Mouse (Mus musculus): ENCODE data around the gene Arl5a. TPM values are rescaled to one million over a fixed set of nuclear protein-coding genes. Genes with fewer than 3 reads are reported as not detected.

The Arl5a gene
- polyA plus RNA-seq, 1 experiment: 8.8 TPM

GRCm38 (mm10) chr2:52369622-52370021 is 55.1 kb downstream of the Arl5a start:
- no peaks in the 10 kb centered on the region for H3K36me3 ChIP-seq (ENCODE audit: control insufficient read depth, insufficient read depth)
- H3K79me2 ChIP-seq (ENCODE audit: control insufficient read depth, insufficient read depth): no peaks in the 10 kb centered on the region
- no peaks in the 10 kb centered on the region for H3K79me3 ChIP-seq (ENCODE audit: low read depth)
- no peak overlapping the region for H3ac ChIP-seq (ENCODE audit: control insufficient read depth, insufficient read length, low read depth)
- H3K27me3 ChIP-seq (ENCODE audit: control insufficient read depth, insufficient read depth, insufficient read length): no peaks in the 10 kb centered on the region
- TF ChIP-seq CEBPB (IDR thresholded peaks at IDR 0.05; ENCODE audit: low read depth) (no peak), USF1 (IDR thresholded peaks at IDR 0.05; ENCODE audit: low read depth) (no peak), FOSL1 (IDR thresholded peaks at IDR 0.05; ENCODE audit: insufficient read depth, low read length, poor library complexity, severe bottlenecking) (no peak), MYOD1 (IDR thresholded peaks at IDR 0.05; ENCODE audit: control insufficient read depth, insufficient read length, low read depth) (no peak), MAX (IDR thresholded peaks at IDR 0.05) (no peak)
- no peak overlapping the region for H3K4me3 ChIP-seq (ENCODE audit: insufficient read depth, poor library complexity, severe bottlenecking)

GRCm38 (mm10) chr2:52367665-52368064 is 57.0 kb downstream of the Arl5a start:
- H3K4me3 ChIP-seq (ENCODE audit: insufficient read depth, poor library complexity, severe bottlenecking): no peak overlapping the region
- H3K36me3 ChIP-seq (ENCODE audit: control insufficient read depth, insufficient read depth): no peaks in the 10 kb centered on the region
- H3K79me2 ChIP-seq (ENCODE audit: control insufficient read depth, insufficient read depth): no peaks in the 10 kb centered on the region
- H3K79me3 ChIP-seq (ENCODE audit: low read depth): no peaks in the 10 kb centered on the region
- H3ac ChIP-seq (ENCODE audit: control insufficient read depth, insufficient read length, low read depth): no peak overlapping the region
- TF ChIP-seq MYOG (IDR thresholded peaks at IDR 0.05; ENCODE audit: control insufficient read depth, extremely low read depth, insufficient read length) (no peak), CTCF (IDR thresholded peaks at IDR 0.05; ENCODE audit: control insufficient read depth, insufficient read depth, insufficient read length) (no peak), MAX (IDR thresholded peaks at IDR 0.05) (no peak), MYOD1 (IDR thresholded peaks at IDR 0.05; ENCODE audit: control insufficient read depth, insufficient read length, low read depth) (no peak), USF1 (IDR thresholded peaks at IDR 0.05; ENCODE audit: low read depth) (no peak), CEBPB (IDR thresholded peaks at IDR 0.05; ENCODE audit: low read depth) (no peak), FOSL1 (IDR thresholded peaks at IDR 0.05; ENCODE audit: insufficient read depth, low read length, poor library complexity, severe bottlenecking) (no peak)
- no peaks in the 10 kb centered on the region for H3K27me3 ChIP-seq (ENCODE audit: control insufficient read depth, insufficient read depth, insufficient read length)

- H3K27me3 ChIP-seq (ENCODE audit: control insufficient read depth, insufficient read depth, insufficient read length): no peaks in the 10 kb centered on the region
- H3K79me3 ChIP-seq (ENCODE audit: low read depth): no peaks in the 10 kb centered on the region
- TF ChIP-seq FOSL1 (IDR thresholded peaks at IDR 0.05; ENCODE audit: insufficient read depth, low read length, poor library complexity, severe bottlenecking): no peak
- no peak for TF ChIP-seq MYOD1 (IDR thresholded peaks at IDR 0.05; ENCODE audit: control insufficient read depth, insufficient read length, low read depth)
- no peak for TF ChIP-seq CTCF (IDR thresholded peaks at IDR 0.05; ENCODE audit: control insufficient read depth, insufficient read depth, insufficient read length)
- TF ChIP-seq CEBPB (IDR thresholded peaks at IDR 0.05; ENCODE audit: low read depth): no peak
- no peak for TF ChIP-seq MAX (IDR thresholded peaks at IDR 0.05)
- no peak for TF ChIP-seq MYOG (IDR thresholded peaks at IDR 0.05; ENCODE audit: control insufficient read depth, extremely low read depth, insufficient read length)
- TF ChIP-seq USF1 (IDR thresholded peaks at IDR 0.05; ENCODE audit: low read depth): no peak
- no peaks in the 10 kb centered on the region for H3K36me3 ChIP-seq (ENCODE audit: control insufficient read depth, insufficient read depth)
- H3K4me3 ChIP-seq (ENCODE audit: insufficient read depth, poor library complexity, severe bottlenecking): no peak overlapping the region
- H3ac ChIP-seq (ENCODE audit: control insufficient read depth, insufficient read length, low read depth): no peak overlapping the region
- H3K79me2 ChIP-seq (ENCODE audit: control insufficient read depth, insufficient read depth): no peaks in the 10 kb centered on the region
These were observed 57.5 kb downstream of the Arl5a start for GRCm38 (mm10) chr2:52367248-52367647.

- Histone ChIP-seq H3K4me3 (ENCODE audit: insufficient read depth, poor library complexity, severe bottlenecking) (no peak overlapping the region), H3K79me2 (ENCODE audit: control insufficient read depth, insufficient read depth) (no peaks in the 10 kb centered on the region), H3K27me3 (ENCODE audit: control insufficient read depth, insufficient read depth, insufficient read length) (no peaks in the 10 kb centered on the region), H3K36me3 (ENCODE audit: control insufficient read depth, insufficient read depth) (no peaks in the 10 kb centered on the region), H3ac (ENCODE audit: control insufficient read depth, insufficient read length, low read depth) (no peak overlapping the region), H3K79me3 (ENCODE audit: low read depth) (no peaks in the 10 kb centered on the region)
- TF ChIP-seq MYOG (IDR thresholded peaks at IDR 0.05; ENCODE audit: control insufficient read depth, extremely low read depth, insufficient read length) (no peak), MYOD1 (IDR thresholded peaks at IDR 0.05; ENCODE audit: control insufficient read depth, insufficient read length, low read depth) (no peak), USF1 (IDR thresholded peaks at IDR 0.05; ENCODE audit: low read depth) (no peak), CTCF (IDR thresholded peaks at IDR 0.05; ENCODE audit: control insufficient read depth, insufficient read depth, insufficient read length) (no peak), FOSL1 (IDR thresholded peaks at IDR 0.05; ENCODE audit: insufficient read depth, low read length, poor library complexity, severe bottlenecking) (no peak), CEBPB (IDR thresholded peaks at IDR 0.05; ENCODE audit: low read depth) (no peak), MAX (IDR thresholded peaks at IDR 0.05) (no peak)
These were observed 63.6 kb downstream of the Arl5a start for GRCm38 (mm10) chr2:52361086-52361485.

- no peak overlapping the region for H3ac ChIP-seq (ENCODE audit: control insufficient read depth, insufficient read length, low read depth)
- H3K79me2 ChIP-seq (ENCODE audit: control insufficient read depth, insufficient read depth): no peaks in the 10 kb centered on the region
- H3K27me3 ChIP-seq (ENCODE audit: control insufficient read depth, insufficient read depth, insufficient read length): no peaks in the 10 kb centered on the region
- no peaks in the 10 kb centered on the region for H3K79me3 ChIP-seq (ENCODE audit: low read depth)
- H3K36me3 ChIP-seq (ENCODE audit: control insufficient read depth, insufficient read depth): no peaks in the 10 kb centered on the region
- H3K4me3 ChIP-seq (ENCODE audit: insufficient read depth, poor library complexity, severe bottlenecking): no peak overlapping the region
- TF ChIP-seq CTCF (IDR thresholded peaks at IDR 0.05; ENCODE audit: control insufficient read depth, insufficient read depth, insufficient read length): no peak
- no peak for TF ChIP-seq CEBPB (IDR thresholded peaks at IDR 0.05; ENCODE audit: low read depth)
- no peak for TF ChIP-seq FOSL1 (IDR thresholded peaks at IDR 0.05; ENCODE audit: insufficient read depth, low read length, poor library complexity, severe bottlenecking)
- TF ChIP-seq MAX (IDR thresholded peaks at IDR 0.05): no peak
- TF ChIP-seq MYOD1 (IDR thresholded peaks at IDR 0.05; ENCODE audit: control insufficient read depth, insufficient read length, low read depth): no peak
- TF ChIP-seq USF1 (IDR thresholded peaks at IDR 0.05; ENCODE audit: low read depth): no peak
- no peak for TF ChIP-seq MYOG (IDR thresholded peaks at IDR 0.05; ENCODE audit: control insufficient read depth, extremely low read depth, insufficient read length)
These were observed 65.0 kb downstream of the Arl5a start for GRCm38 (mm10) chr2:52359722-52360121.

- no peaks in the 10 kb centered on the region for H3K36me3 ChIP-seq (ENCODE audit: control insufficient read depth, insufficient read depth)
- H3K27me3 ChIP-seq (ENCODE audit: control insufficient read depth, insufficient read depth, insufficient read length): no peaks in the 10 kb centered on the region
- H3ac ChIP-seq (ENCODE audit: control insufficient read depth, insufficient read length, low read depth): no peak overlapping the region
- no peak overlapping the region for H3K4me3 ChIP-seq (ENCODE audit: insufficient read depth, poor library complexity, severe bottlenecking)
- no peak for TF ChIP-seq CEBPB (IDR thresholded peaks at IDR 0.05; ENCODE audit: low read depth)
- H3K79me3 ChIP-seq (ENCODE audit: low read depth): no peaks in the 10 kb centered on the region
- no peaks in the 10 kb centered on the region for H3K79me2 ChIP-seq (ENCODE audit: control insufficient read depth, insufficient read depth)
These were observed 66.5 kb downstream of the Arl5a start for GRCm38 (mm10) chr2:52358156-52358555.

Data from C2C12 (cell line).